Mouse (Mus musculus) telencephalon, adult 2 months (tissue): ENCODE measurements around the gene Gm40193.
"Not testable (repeated sequence)": the region's sequence is repeated elsewhere in the genome, so short reads cannot be mapped to it uniquely, and the experiment has no call there.

ENCODE experiments used
- DNase-seq: peaks from one replicate; pipeline ENCODE4 v3.0.0-alpha.2; 2011; ENCODE audit warnings: low read depth, low spot score

The Gm40193 gene

GRCm38 (mm10) chr11:70532839-70533238, at the start of gene Gm40193:
TSS of gene Gm40193 (minus strand) at chr11:70532939.
- no peak for DNase-seq

GRCm38 (mm10) chr11:70582196-70582595, 49.5 kb upstream of the Gm40193 start:
- no peak for DNase-seq

- DNase-seq = no peak
Measured at GRCm38 (mm10) chr11:70580921-70581320, 48.2 kb upstream of the Gm40193 start.

GRCm38 (mm10) chr11:70580358-70580720, 47.6 kb upstream of the Gm40193 start:
- DNase-seq = no peak

- no peak for DNase-seq
Measured at GRCm38 (mm10) chr11:70579710-70580357, 47.1 kb upstream of the Gm40193 start.

- no peak for DNase-seq
Measured at GRCm38 (mm10) chr11:70578962-70579361, 46.2 kb upstream of the Gm40193 start.

- DNase-seq = no peak
Measured at GRCm38 (mm10) chr11:70577201-70577600, 44.5 kb upstream of the Gm40193 start.

- DNase-seq = no peak
Measured at GRCm38 (mm10) chr11:70573872-70574271, 41.1 kb upstream of the Gm40193 start.

- no peak for DNase-seq
Measured at GRCm38 (mm10) chr11:70572348-70572902, 39.7 kb upstream of the Gm40193 start.

- DNase-seq = peak; percentile 77
Measured at GRCm38 (mm10) chr11:70571641-70572040, 38.9 kb upstream of the Gm40193 start.

GRCm38 (mm10) chr11:70570614-70571013, 37.9 kb upstream of the Gm40193 start:
- DNase-seq = not testable (repeated sequence)

GRCm38 (mm10) chr11:70566586-70566985, 33.8 kb upstream of the Gm40193 start:
- no peak for DNase-seq

- DNase-seq = no peak
Measured at GRCm38 (mm10) chr11:70564276-70564873, 31.6 kb upstream of the Gm40193 start.

- no peak for DNase-seq
Measured at GRCm38 (mm10) chr11:70563470-70564275, 30.9 kb upstream of the Gm40193 start.

- DNase-seq = no peak
Measured at GRCm38 (mm10) chr11:70562995-70563469, 30.3 kb upstream of the Gm40193 start.

GRCm38 (mm10) chr11:70562287-70562994, 29.7 kb upstream of the Gm40193 start, which contains the start of gene Mink1:
TSS of gene Mink1 (plus strand) at chr11:70562881.
- peak; percentile 92 for DNase-seq

GRCm38 (mm10) chr11:70561937-70562286, 29.2 kb upstream of the Gm40193 start:
- no peak for DNase-seq

GRCm38 (mm10) chr11:70557545-70557944, 24.8 kb upstream of the Gm40193 start:
- no peak for DNase-seq

- no peak for DNase-seq
Measured at GRCm38 (mm10) chr11:70553940-70554339, 21.2 kb upstream of the Gm40193 start.

GRCm38 (mm10) chr11:70551526-70551925, 18.8 kb upstream of the Gm40193 start:
- no peak for DNase-seq

GRCm38 (mm10) chr11:70544496-70544895, 11.8 kb upstream of the Gm40193 start:
- no peak for DNase-seq

GRCm38 (mm10) chr11:70541415-70541814, 8.7 kb upstream of the Gm40193 start:
- DNase-seq = no peak
